Mouse (Mus musculus): ENCODE measurements around the gene Gm27021.

GRCm38 (mm10) chr8:120633665-120634271 lies 34.1 kb downstream of the Gm27021 start:
- TF ChIP-seq CTCF (conservative IDR thresholded peaks at IDR 0.05; ENCODE audit: low read length) (no peak), POU5F1 (IDR thresholded peaks at IDR 0.05; ENCODE audit: borderline replicate concordance, low read length) (no peak)
